Mouse (Mus musculus) cortical plate, adult 2 months (tissue): ENCODE measurements around the gene Rnf149. TPM values are rescaled to one million over a fixed set of nuclear protein-coding genes. Genes with fewer than 3 reads are reported as not detected.

Experiments
- H3K27ac ChIP-seq: fragments of 200-500 bp; 2 replicates; pipeline ENCODE4 v1.5.1; 2012; ENCODE audit warnings: low read length, control low read depth, inconsistent platforms; ENCODE audit not compliant: insufficient read depth
- H3K4me1 ChIP-seq: fragments of 200-500 bp; 2 replicates; pipeline ENCODE4 v1.6.1; 2011; ENCODE audit warnings: low read length; ENCODE audit not compliant: control insufficient read depth, insufficient read depth
- H3K4me3 ChIP-seq: fragments of 200-500 bp; 2 replicates; pipeline ENCODE4 v1.5.1; 2011; ENCODE audit warnings: mild to moderate bottlenecking, low read length, control low read depth; ENCODE audit not compliant: insufficient read depth
- CTCF ChIP-seq: fragments of 200-500 bp; IDR thresholded peaks from 2 replicates; pipeline ENCODE4 v1.5.1; 2011; ENCODE audit warnings: mild to moderate bottlenecking, control low read depth, low read length; ENCODE audit not compliant: insufficient read depth; ENCODE audit errors: extremely low read depth
- POLR2A ChIP-seq: fragments of 200-500 bp; IDR thresholded peaks from 2 replicates; pipeline ENCODE4 v1.6.1; 2011; ENCODE audit warnings: mild to moderate bottlenecking, low read length, control low read depth; ENCODE audit not compliant: insufficient read depth; ENCODE audit errors: extremely low read depth
- polyA plus RNA-seq: library from polyadenylated mRNA; depleted of rRNA; stranded (reverse); fragments of >200 nt; gene quantifications from 2 replicates; pipeline ENCODE4 v1.2.3, GENCODE M21; 2012

Rnf149 gene
- polyA plus RNA-seq, 1 experiment, result 23.0 TPM

- H3K27ac ChIP-seq, result peak overlapping the region; percentile 57
- H3K4me1 ChIP-seq, result peaks cover 10% of the 10 kb centered on the region
- no peak for TF ChIP-seq POLR2A
- no peak for TF ChIP-seq CTCF
- H3K4me3 ChIP-seq, result no peak overlapping the region
These were observed 21.4 kb downstream of the Rnf149 start for GRCm38 (mm10) chr1:39555556-39556415.

- no peaks in the 10 kb centered on the region; the same call in 1 of the 2 replicates for H3K4me1 ChIP-seq
- H3K4me3 ChIP-seq, result no peak overlapping the region
- H3K27ac ChIP-seq, result no peak overlapping the region
- TF ChIP-seq POLR2A (no peak), CTCF (no peak)
These were observed 27.4 kb downstream of the Rnf149 start for GRCm38 (mm10) chr1:39549831-39550230.

- no peak for TF ChIP-seq CTCF
- no peak for TF ChIP-seq POLR2A
- Histone ChIP-seq H3K4me1 (no peaks in the 10 kb centered on the region; the same call in 1 of the 2 replicates), H3K4me3 (no peak overlapping the region), H3K27ac (no peak overlapping the region)
These were observed 30.0 kb downstream of the Rnf149 start for GRCm38 (mm10) chr1:39547238-39547637.

- no peaks in the 10 kb centered on the region; the same call in 1 of the 2 replicates for H3K4me1 ChIP-seq
- H3K27ac ChIP-seq, result no peak overlapping the region
- H3K4me3 ChIP-seq, result no peak overlapping the region
- TF ChIP-seq CTCF (no peak), POLR2A (no peak)
These were observed 30.9 kb downstream of the Rnf149 start for GRCm38 (mm10) chr1:39546160-39546866.

GRCm38 (mm10) chr1:39545589-39545988, 31.6 kb downstream of the Rnf149 start:
- TF ChIP-seq CTCF (no peak), POLR2A (no peak)
- no peaks in the 10 kb centered on the region; the same call in 1 of the 2 replicates for H3K4me1 ChIP-seq

GRCm38 (mm10) chr1:39540592-39540991, 36.6 kb downstream of the Rnf149 start:
- no peak overlapping the region for H3K4me3 ChIP-seq
- peaks cover 6% of the 10 kb centered on the region; the same call in 1 of the 2 replicates for H3K4me1 ChIP-seq
- TF ChIP-seq POLR2A, result no peak
- no peak for TF ChIP-seq CTCF
- H3K27ac ChIP-seq, result no peak overlapping the region

More at GRCm38 (mm10) chr1:39545589-39545988, 31.6 kb downstream of the Rnf149 start:
- H3K4me3 ChIP-seq, result no peak overlapping the region
- H3K27ac ChIP-seq, result no peak overlapping the region

- H3K27ac ChIP-seq, result no peak overlapping the region
- peaks cover 6% of the 10 kb centered on the region; the same call in 1 of the 2 replicates for H3K4me1 ChIP-seq
- no peak overlapping the region for H3K4me3 ChIP-seq
- TF ChIP-seq CTCF (no peak), POLR2A (no peak)
These were observed 39.4 kb downstream of the Rnf149 start for GRCm38 (mm10) chr1:39537631-39538380.

GRCm38 (mm10) chr1:39536701-39537100, 40.5 kb downstream of the Rnf149 start:
- TF ChIP-seq CTCF (no peak), POLR2A (no peak)
- peak overlapping the region; percentile 50 for H3K4me3 ChIP-seq
- H3K4me1 ChIP-seq, result peaks cover 6% of the 10 kb centered on the region; the same call in 1 of the 2 replicates
- H3K27ac ChIP-seq, result no peak overlapping the region
